Mouse (Mus musculus): ENCODE data around the gene Cluh. TPM values are rescaled to one million over a fixed set of nuclear protein-coding genes. Genes with fewer than 3 reads are reported as not detected.

Gene Cluh
- 15.6 and 15.8 TPM in 2 replicates for polyA plus RNA-seq (2014; fragmentation: Nextera tagmentation; extraction: Ambion mirVana)

DNA sequence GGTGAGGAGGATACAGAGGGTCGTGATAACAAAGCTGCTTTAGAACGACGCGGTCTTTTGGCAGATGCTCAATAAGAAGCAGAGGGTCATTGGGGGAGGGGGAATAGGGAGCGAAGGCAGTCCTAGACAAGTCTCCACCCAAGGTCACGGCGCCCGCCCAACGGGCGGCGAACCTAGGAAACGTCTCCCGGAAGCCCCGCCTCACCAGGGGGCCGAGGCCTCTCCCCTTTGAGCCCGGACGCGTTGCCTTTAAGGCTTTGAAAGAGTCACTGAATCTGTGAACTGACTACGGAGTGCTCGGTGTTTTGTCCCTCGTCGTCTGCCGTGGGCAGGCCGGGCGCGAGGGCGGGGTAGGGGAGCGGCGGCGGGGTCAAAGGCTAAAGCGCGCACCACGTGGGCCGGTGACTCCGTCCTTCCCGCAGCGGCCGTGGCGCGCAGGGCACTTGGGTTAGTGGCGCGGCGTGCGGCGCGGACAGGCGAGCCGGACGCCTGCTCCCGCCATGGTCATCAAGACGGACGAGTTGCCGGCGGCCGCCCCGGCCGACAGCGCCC lies at the start of gene Cluh:
TSS of gene Cluh (plus strand) at position 401 of the 552 bp plus-strand sequence.
- Histone ChIP-seq H3K4me3 (ENCODE audit: low read depth, low read length) (peak within 1 kb of the TSS; percentile 89), H3K27me3 (ENCODE audit: control insufficient read depth, insufficient read depth, low read length) (no peaks in the 10 kb centered on the region), H3K9me3 (ENCODE audit: control insufficient read depth, low read length) (no peaks in the 10 kb centered on the region), H3K4me2 (ENCODE audit: low read depth) (peak within 1 kb of the TSS; percentile 97), H3K36me3 (ENCODE audit: control insufficient read depth, insufficient read depth, low read length) (no peaks in the 10 kb centered on the region), H3K9ac (ENCODE audit: low read length) (peak within 1 kb of the TSS; percentile 84), H3K27ac (ENCODE audit: low read depth, low read length) (peak within 1 kb of the TSS; percentile 23; the same call in 1 of the 2 replicates), H3K4me1 (ENCODE audit: control insufficient read depth, insufficient read depth, low read length) (peaks cover 15% of the 10 kb centered on the region)
- DNase-seq (ENCODE audit: low spot score): peak; percentile 92
- under 1% methylated on average over 55 of the region's 58 CpGs for WGBS
- peak; percentile 89 for ATAC-seq (ENCODE audit: insufficient read depth, low FRiP score, low TSS enrichment)

DNA sequence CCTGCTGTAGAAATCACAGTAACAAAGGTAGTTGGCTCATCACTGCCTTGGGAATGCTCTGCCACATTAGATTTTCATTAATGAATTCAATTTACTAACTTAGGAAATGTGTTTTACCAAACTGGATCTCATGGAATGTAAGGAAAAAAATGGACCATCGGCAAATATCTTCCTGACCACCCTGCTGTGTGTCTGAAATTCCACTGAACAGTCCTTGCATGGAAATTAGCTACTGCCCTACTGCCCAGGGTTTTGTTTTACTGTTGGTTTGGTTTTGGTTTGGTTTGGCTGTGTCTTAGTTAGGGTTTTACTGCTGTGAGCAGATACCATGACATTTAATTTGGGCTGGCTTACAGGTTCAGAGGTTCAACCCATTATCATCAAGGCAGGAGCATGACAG lies 47.0 kb upstream of the Cluh start:
- no peak overlapping the region for H3K27ac ChIP-seq (ENCODE audit: low read depth, low read length)
- ATAC-seq (ENCODE audit: insufficient read depth, low FRiP score, low TSS enrichment) (no peak), DNase-seq (ENCODE audit: low spot score) (no peak)
- H3K9me3 ChIP-seq (ENCODE audit: control insufficient read depth, low read length): no peaks in the 10 kb centered on the region
- H3K4me1 ChIP-seq (ENCODE audit: control insufficient read depth, insufficient read depth, low read length): no peaks in the 10 kb centered on the region
- no peak overlapping the region for H3K4me3 ChIP-seq (ENCODE audit: low read depth, low read length)
- H3K4me2 ChIP-seq (ENCODE audit: low read depth): no peak overlapping the region
- no peaks in the 10 kb centered on the region for H3K27me3 ChIP-seq (ENCODE audit: control insufficient read depth, insufficient read depth, low read length)
- WGBS: 70% methylated on average over 1 of the region's 1 CpGs
- H3K36me3 ChIP-seq (ENCODE audit: control insufficient read depth, insufficient read depth, low read length): no peaks in the 10 kb centered on the region
- no peak overlapping the region for H3K9ac ChIP-seq (ENCODE audit: low read length)

DNA sequence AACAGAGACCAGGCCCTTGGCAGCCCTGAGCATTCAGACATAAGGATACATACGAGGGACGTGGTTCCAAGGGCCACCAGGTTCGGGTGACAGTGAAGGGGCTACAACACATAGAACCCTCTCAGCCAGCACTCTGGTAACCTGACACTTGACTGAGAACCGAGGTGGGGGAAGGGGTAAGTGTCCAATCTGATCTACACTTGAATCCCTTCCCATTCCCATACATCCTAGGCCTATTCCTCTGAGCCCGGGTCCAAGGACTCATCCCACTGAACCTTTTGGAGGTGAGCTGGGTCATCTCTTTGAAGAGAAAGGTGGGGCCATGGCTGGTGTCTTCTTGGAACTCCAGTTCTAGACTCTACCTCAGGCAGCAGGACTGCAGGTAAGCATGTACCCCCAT lies 39.2 kb upstream of the Cluh start:
- ATAC-seq (ENCODE audit: insufficient read depth, low FRiP score, low TSS enrichment): no peak
- 24% methylated on average over 5 of the region's 5 CpGs for WGBS
- Histone ChIP-seq H3K4me3 (ENCODE audit: low read depth, low read length) (0 out of 2 replicates have a peak overlapping the region, but pooled peaks have one; percentile 38), H3K36me3 (ENCODE audit: control insufficient read depth, insufficient read depth, low read length) (no peaks in the 10 kb centered on the region), H3K27ac (ENCODE audit: low read depth, low read length) (no peak overlapping the region), H3K27me3 (ENCODE audit: control insufficient read depth, insufficient read depth, low read length) (peaks cover 32% of the 10 kb centered on the region), H3K4me1 (ENCODE audit: control insufficient read depth, insufficient read depth, low read length) (0 out of 2 replicates have a peak, but pooled peaks cover 4% of the 10 kb centered on the region), H3K4me2 (ENCODE audit: low read depth) (peak overlapping the region; percentile 66), H3K9ac (ENCODE audit: low read length) (no peak overlapping the region), H3K9me3 (ENCODE audit: control insufficient read depth, low read length) (no peaks in the 10 kb centered on the region)
- DNase-seq (ENCODE audit: low spot score): no peak

DNA sequence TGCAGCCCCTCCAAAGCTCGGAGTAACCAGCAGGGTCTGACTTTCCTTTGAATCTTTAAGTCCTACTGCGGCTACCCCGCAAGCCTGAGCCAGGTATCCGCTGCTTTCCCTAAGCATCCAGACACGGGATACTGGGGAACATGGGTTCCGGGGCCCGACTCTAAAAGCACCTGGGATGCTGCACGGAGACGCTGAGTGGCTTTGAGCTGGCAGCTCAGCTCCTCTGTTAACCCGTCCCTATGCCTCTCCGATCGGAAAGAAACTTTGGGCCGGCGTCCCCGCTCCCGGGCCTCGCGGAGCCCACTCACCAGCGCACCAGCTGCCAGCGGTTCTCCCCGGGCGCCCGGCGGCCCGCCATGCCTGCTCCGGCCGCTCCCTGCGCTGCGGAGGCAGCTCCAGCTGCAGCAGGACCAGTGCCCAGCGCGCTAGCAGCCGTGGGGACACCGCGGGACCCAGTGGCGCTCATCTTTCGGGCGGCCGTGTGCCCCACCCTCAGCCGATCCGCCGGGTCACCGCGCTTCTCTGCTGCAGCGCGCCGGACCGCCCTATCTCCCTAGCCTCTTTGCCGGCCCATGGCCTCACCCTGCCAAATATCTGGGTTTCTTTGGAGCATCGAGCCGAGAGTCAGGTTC lies 38.6 kb upstream of the Cluh start, which contains the start of gene Rap1gap2:
TSS of gene Rap1gap2 (minus strand) at position 371 of the 632 bp plus-strand sequence.
- H3K27me3 ChIP-seq (ENCODE audit: control insufficient read depth, insufficient read depth, low read length): peaks cover 32% of the 10 kb centered on the region
- WGBS: 1% methylated on average over 50 of the region's 50 CpGs
- no peak for ATAC-seq (ENCODE audit: insufficient read depth, low FRiP score, low TSS enrichment)

DNA sequence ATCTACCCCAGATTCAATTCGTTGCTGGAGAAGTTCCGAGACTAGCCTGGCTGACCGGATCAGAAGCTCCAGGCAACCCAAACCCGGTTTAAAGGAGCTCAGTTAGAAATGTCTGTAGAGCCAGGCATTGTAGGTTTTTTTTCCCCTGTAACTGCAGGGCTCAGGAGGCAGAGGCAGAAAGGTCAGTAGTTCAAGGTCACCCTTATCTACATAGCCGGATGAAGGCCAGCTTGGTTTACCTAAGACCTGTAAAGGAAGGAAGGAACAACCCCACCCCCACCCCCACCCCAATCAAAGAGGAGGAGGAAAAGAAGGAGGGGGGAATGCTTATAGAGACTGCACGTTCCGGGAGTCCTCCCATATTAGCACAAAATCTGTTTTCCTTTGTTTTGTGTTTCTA lies 37.9 kb upstream of the Cluh start:
- 0 out of 2 replicates have a peak, but pooled peaks cover 4% of the 10 kb centered on the region for H3K4me1 ChIP-seq (ENCODE audit: control insufficient read depth, insufficient read depth, low read length)
- H3K4me2 ChIP-seq (ENCODE audit: low read depth): no peak overlapping the region
- no peaks in the 10 kb centered on the region for H3K36me3 ChIP-seq (ENCODE audit: control insufficient read depth, insufficient read depth, low read length)
- 14% methylated on average over 7 of the region's 7 CpGs for WGBS
- H3K27ac ChIP-seq (ENCODE audit: low read depth, low read length): no peak overlapping the region
- peaks cover 32% of the 10 kb centered on the region for H3K27me3 ChIP-seq (ENCODE audit: control insufficient read depth, insufficient read depth, low read length)
- no peaks in the 10 kb centered on the region for H3K9me3 ChIP-seq (ENCODE audit: control insufficient read depth, low read length)
- DNase-seq (ENCODE audit: low spot score): no peak
- H3K9ac ChIP-seq (ENCODE audit: low read length): no peak overlapping the region
- H3K4me3 ChIP-seq (ENCODE audit: low read depth, low read length): no peak overlapping the region
- no peak for ATAC-seq (ENCODE audit: insufficient read depth, low FRiP score, low TSS enrichment)

More for the DNA sequence above, 38.6 kb upstream of the Cluh start, which contains the start of gene Rap1gap2:
- Histone ChIP-seq H3K9ac (ENCODE audit: low read length) (peak within 1 kb of the TSS; percentile 46), H3K4me3 (ENCODE audit: low read depth, low read length) (peak within 1 kb of the TSS; percentile 38), H3K27ac (ENCODE audit: low read depth, low read length) (no peak within 1 kb of the TSS), H3K9me3 (ENCODE audit: control insufficient read depth, low read length) (no peaks in the 10 kb centered on the region), H3K4me1 (ENCODE audit: control insufficient read depth, insufficient read depth, low read length) (0 out of 2 replicates have a peak, but pooled peaks cover 4% of the 10 kb centered on the region), H3K4me2 (ENCODE audit: low read depth) (peak within 1 kb of the TSS; percentile 66), H3K36me3 (ENCODE audit: control insufficient read depth, insufficient read depth, low read length) (no peaks in the 10 kb centered on the region)
- DNase-seq (ENCODE audit: low spot score): peak; percentile 49

DNA sequence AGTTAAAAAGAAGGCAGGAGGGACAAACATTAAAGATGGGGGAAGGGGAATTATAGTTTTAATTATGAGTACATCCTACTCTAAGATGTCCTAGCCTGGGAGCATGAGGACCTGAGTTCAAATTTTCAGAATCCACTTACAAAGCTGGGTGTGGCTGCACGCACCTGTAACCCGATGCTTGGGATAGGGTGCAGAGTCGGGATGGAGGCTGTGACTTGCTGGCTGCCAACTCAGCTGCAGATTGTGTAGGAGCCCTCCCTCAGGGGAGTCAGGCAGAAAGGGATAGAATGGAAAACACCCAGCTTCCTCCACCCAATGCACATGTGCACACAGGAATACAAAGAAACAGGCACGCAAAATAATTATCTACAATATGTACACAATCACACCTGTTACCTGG lies 35.9 kb upstream of the Cluh start:
- Histone ChIP-seq H3K27me3 (ENCODE audit: control insufficient read depth, insufficient read depth, low read length) (peaks cover 32% of the 10 kb centered on the region), H3K4me2 (ENCODE audit: low read depth) (no peak overlapping the region), H3K9ac (ENCODE audit: low read length) (no peak overlapping the region), H3K27ac (ENCODE audit: low read depth, low read length) (no peak overlapping the region), H3K36me3 (ENCODE audit: control insufficient read depth, insufficient read depth, low read length) (no peaks in the 10 kb centered on the region), H3K9me3 (ENCODE audit: control insufficient read depth, low read length) (no peaks in the 10 kb centered on the region), H3K4me1 (ENCODE audit: control insufficient read depth, insufficient read depth, low read length) (0 out of 2 replicates have a peak, but pooled peaks cover 4% of the 10 kb centered on the region), H3K4me3 (ENCODE audit: low read depth, low read length) (no peak overlapping the region)
- WGBS: 58% methylated on average over 4 of the region's 4 CpGs
- ATAC-seq (ENCODE audit: insufficient read depth, low FRiP score, low TSS enrichment) (no peak), DNase-seq (ENCODE audit: low spot score) (no peak)

DNA sequence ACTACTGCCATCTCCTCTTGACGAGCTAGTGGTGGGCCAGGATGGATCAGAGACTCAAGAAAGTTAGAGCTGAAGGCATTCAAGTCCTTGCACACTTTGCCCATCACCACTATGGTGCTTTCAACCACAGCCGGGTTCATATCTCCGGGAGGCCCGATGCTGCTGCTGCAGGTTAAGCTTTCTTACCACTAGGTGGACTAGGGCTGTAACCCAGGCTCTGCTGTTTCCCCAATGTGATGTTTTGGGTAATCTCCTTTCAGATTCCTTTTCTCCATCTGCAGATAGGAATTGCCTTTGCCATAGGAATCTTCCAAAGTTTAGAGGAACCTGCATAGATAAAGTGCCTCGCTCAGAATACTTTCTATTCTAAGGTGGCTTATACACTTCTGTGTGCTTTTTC lies 33.7 kb upstream of the Cluh start:
- no peak for DNase-seq (ENCODE audit: low spot score)
- Histone ChIP-seq H3K9ac (ENCODE audit: low read length) (no peak overlapping the region), H3K4me1 (ENCODE audit: control insufficient read depth, insufficient read depth, low read length) (0 out of 2 replicates have a peak, but pooled peaks cover 4% of the 10 kb centered on the region), H3K9me3 (ENCODE audit: control insufficient read depth, low read length) (no peaks in the 10 kb centered on the region), H3K27me3 (ENCODE audit: control insufficient read depth, insufficient read depth, low read length) (peaks cover 33% of the 10 kb centered on the region), H3K36me3 (ENCODE audit: control insufficient read depth, insufficient read depth, low read length) (no peaks in the 10 kb centered on the region), H3K27ac (ENCODE audit: low read depth, low read length) (no peak overlapping the region), H3K4me3 (ENCODE audit: low read depth, low read length) (no peak overlapping the region), H3K4me2 (ENCODE audit: low read depth) (no peak overlapping the region)
- 52% methylated on average over 5 of the region's 5 CpGs for WGBS
- ATAC-seq (ENCODE audit: insufficient read depth, low FRiP score, low TSS enrichment): no peak

DNA sequence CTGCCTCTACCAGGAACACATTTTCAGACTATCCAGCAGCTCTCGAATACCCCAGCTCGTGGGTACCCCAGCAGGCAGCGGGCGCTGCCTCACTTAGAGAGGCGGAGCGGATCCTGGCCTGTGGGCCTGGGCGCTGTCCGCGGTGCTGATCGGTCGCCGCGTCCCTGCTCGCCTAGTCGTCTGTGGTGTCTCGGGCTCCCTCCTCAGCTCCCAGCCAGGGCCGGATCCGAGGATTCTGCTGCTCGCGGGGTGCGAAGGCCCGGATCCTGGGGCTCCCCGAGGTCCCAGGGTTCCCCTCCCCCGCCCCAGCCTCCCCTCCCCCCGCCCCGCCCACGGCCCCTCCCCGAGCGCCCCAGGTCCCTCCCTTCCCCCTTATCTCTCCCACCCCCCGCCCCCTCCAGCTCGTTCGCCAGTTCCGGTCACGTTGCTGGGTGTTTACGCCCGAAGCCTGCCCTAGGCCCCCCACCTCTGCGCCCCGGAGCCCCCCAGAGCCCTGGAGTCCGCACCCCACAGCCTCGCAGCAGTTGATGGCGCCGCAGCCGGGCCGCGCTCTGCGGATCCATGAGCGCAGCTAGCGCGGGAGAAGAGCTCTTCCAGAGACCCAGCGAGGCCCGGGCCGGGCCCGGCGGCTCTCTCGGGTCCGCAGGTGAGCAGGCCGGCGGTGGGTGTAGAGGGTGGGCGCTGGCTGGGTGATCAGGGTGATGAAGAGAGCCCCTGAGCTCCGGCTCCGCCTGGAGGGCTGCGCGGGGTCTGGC lies 29.9 kb upstream of the Cluh start, which contains the start of gene Ccdc92b:
TSS of gene Ccdc92b (plus strand) at position 405 of the 755 bp plus-strand sequence.
- Histone ChIP-seq H3K9ac (ENCODE audit: low read length) (peak within 1 kb of the TSS; percentile 39), H3K9me3 (ENCODE audit: control insufficient read depth, low read length) (no peaks in the 10 kb centered on the region), H3K36me3 (ENCODE audit: control insufficient read depth, insufficient read depth, low read length) (no peaks in the 10 kb centered on the region), H3K4me3 (ENCODE audit: low read depth, low read length) (peak within 1 kb of the TSS; percentile 46), H3K4me2 (ENCODE audit: low read depth) (peak within 1 kb of the TSS; percentile 52), H3K27ac (ENCODE audit: low read depth, low read length) (no peak within 1 kb of the TSS), H3K4me1 (ENCODE audit: control insufficient read depth, insufficient read depth, low read length) (no peaks in the 10 kb centered on the region), H3K27me3 (ENCODE audit: control insufficient read depth, insufficient read depth, low read length) (peaks cover 18% of the 10 kb centered on the region)
- ATAC-seq (ENCODE audit: insufficient read depth, low FRiP score, low TSS enrichment) (peak; percentile 73), DNase-seq (ENCODE audit: low spot score) (peak; percentile 87)
- 0% methylated on average over 43 of the region's 63 CpGs for WGBS
